Mouse (Mus musculus) monocyte, adult 2 months (primary cell): Measurements from ENCODE around the gene Tfrc.

Source experiments
- DNase-seq, 2 experiments: peaks; one replicate each; pipeline ENCODE4 v3.0.0; 2022; ENCODE audit warnings: low spot score in 2 of 2, low read depth in 1 of 2

The Tfrc gene

DNA sequence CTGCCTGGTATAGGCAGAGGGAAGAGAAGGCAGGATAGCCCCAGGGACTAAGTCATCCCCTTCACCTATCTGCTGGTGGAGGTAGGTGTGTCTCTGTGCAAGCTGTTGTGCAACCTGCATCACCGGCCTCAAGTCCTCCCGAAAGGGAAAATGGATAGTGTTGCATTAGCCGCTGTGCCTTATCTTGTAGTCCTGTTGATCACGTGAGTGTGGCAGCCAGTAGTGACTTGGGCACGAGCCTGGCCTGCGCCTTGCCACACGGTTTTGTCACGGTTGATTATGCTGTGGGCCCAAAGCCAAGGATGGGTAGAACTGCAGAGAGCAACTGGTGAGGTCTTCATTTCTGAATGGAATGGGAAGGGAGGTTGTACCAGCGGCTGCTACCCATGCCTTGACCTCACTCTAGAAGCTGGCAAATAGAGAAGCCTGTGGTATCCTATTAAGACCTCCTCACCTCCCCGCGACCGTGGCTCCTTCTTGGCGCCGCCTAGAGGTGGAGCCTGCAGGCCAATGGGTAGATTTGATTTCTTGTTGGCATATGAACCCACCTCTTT, 36.7 kb downstream of the Tfrc start:
- no peak for DNase-seq

DNA sequence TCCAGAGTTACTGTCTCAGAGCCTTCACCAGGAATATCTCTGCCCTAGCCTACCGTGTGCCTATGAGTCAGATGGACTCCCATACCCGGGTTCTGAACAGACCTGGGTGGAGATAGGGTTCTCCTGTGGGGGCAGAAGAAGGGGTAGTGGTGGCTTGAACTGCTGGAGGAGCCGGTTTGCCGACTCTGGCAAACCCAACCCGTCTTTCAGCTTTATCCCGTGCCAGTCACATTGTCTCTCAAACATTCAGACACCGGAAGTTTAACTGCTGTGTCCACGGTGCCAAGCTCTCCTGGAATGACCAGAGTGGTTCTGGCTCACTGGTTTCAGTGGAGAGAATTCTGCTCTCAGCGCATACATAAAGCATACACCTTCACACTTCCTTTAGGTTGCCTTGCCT, 37.3 kb downstream of the Tfrc start:
- DNase-seq: no peak

DNA sequence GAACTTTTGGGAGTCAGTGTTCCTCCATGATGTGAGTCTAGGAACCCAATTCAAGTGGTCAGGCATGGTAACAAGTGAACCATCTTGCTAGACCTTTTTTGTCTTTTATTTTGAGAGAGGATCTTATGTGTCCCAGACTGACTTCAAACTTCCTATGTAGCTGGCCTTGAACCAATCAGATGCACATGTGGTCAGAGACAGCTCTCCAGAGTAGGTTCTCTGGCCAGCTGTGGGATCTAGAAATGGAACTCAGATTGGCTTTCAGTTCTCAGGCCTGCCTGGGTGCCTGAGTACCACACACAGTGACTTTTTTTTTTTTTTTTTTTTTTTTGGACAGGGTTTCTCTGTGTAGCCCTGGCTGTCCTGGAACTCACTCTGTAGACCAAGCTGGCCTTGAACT, 39.0 kb downstream of the Tfrc start:
- no peak for DNase-seq

- no peak for DNase-seq
Measured at GRCm38 (mm10) chr16:32650461-32650860, 41.7 kb downstream of the Tfrc start.

DNA sequence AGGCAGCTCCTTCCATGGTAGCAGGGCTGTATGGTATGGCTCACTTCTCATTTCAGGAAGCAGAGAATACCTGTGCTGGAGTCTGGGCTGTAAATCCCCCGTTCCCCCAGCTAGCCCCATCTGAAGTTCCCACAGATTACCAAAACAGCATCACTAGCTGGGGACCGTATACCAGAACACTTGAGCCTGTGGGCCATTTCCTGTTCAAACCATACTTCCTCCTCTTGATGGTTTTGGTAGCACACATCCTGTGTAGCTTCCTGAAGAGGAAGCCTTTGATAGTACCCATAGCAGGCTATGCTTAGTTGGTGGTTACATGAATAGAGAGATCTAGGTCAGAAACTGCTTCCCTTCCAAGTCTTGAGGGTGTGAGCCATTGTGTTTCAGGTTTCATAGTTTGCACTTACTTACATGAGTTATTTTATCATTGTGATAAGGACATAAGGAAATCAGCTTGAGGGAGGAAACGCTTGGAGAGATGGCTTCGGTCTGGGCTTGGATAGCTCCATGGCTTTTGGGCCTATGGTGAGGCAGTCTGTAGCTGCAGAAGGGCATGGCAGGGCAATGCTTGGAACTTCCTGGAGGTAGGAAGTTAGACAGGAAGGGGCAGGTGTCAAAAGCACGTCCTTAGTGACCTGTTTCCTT, 42.4 kb downstream of the Tfrc start:
- no peak for DNase-seq

DNA sequence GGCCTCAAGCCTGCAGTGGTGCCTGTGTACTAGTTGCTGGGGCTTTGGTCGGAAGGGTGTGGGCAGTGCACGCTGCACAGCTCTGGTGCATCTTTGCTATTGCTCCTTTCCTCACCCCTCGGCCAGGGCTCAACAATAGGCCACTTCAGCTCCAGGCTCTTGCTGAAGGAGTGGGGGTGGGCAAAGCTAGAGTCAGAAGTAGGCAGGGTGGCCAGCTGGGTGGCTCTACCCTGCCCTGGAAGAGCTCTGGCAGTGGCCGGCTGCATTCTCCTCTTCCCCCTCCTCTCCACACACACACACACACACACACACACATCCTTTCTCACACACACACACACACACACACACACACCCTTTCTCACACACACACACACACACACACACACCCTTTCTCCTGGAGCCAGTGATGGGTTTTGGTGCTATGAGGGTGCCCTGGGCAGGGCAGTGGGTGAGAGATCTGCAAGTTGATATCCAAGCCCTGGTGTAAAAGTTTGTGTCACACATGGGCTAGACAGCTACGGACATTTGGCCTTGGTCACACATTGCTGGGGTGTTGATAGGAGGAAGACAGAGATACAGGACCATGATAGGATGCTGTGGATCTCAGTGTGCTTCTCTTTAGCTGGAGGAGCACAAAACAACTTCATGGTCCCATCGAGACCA, 45.5 kb downstream of the Tfrc start:
- no peak for DNase-seq

GRCm38 (mm10) chr16:32655534-32655933, 46.8 kb downstream of the Tfrc start:
- no peak for DNase-seq

DNA sequence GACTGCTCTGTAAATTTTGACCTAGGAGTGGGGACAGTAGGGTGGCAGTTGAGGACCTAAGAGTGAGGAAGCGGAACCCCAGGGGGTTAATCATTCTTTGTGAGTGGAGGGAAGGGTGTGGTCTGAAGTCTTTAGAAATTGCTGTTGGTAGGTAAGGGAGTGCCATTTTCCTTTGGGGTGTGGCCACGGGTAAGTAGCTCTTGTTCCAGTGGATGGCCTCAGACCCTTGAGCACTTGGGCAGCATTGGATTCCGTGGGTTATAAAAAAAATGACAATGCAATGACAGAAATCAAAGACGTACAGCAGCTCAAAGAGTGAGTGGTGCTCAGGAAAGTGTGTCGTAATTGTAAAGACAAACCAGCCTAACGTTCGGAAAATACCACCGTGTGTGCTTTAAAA, 47.6 kb downstream of the Tfrc start:
- DNase-seq: no peak

- no peak for DNase-seq
Measured at GRCm38 (mm10) chr16:32656794-32657193, 48.1 kb downstream of the Tfrc start.

GRCm38 (mm10) chr16:32657498-32658250, 49.0 kb downstream of the Tfrc start:
- DNase-seq: no peak

DNA sequence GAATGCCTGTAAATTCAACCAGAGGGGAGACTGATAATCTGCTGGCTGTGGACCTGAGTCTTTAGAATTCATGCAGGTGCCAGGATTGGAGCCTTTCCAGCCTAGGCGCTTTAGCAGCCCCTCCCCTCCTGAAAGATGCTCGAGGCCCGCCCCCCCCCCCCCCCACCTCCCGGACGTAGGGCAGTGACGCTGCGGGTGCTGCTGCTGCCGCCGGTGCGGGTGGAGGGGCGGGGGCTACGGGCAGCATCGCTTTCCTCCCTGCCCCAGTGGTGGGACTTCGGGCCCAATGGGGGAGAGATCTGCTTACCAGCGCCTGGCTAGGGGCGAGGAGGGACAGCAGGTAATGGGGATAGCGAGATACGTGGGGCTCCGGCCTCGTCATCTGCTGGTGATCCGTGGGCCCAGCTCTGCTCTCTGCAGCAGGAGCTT, 50.0 kb downstream of the Tfrc start:
- DNase-seq: no peak

DNA sequence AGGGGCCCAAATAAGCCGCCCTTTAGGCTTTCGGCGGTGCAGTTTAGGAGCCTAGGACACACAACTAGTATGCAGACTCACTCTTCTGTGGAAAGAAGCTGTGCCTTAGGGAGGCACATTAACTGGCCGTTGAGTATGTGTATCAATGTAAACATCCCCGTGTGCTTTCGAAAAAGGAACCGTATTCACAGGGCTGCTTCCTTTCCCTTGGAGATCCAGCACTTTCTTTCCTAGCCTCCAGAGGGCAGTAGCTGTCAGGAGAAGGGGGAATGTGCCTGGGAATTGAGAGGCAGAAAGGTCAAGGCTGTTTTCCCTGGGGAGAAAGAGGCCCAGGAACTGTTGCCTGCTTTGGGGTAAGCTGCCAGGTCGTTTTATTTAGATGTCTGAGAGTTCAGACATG, 50.7 kb downstream of the Tfrc start:
- no peak for DNase-seq

- DNase-seq: no peak
Measured at GRCm38 (mm10) chr16:32660095-32660494, 51.4 kb downstream of the Tfrc start.

- no peak for DNase-seq
Measured at GRCm38 (mm10) chr16:32660557-32661321, 52.0 kb downstream of the Tfrc start.

DNA sequence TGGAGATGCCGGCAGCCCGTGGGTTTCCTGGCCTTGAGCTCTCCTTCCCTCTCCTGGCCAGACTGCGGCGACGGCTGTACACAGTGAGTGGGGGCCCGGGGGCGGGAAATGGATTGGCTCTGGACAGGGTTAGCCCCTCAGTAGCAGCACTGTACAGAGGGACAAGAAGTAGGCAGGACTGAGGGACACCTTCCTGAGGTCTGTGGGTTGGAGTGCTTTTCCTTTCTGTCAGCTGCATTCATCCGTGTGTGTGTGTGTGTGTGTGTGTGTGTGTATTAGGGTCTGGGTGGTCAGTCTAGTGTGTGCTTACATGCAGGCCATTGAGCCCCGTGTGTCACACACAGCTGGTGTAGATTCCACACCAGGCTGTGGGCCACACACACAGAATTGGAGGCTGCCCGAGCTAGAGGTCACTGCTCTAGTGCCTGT, 52.8 kb downstream of the Tfrc start:
- no peak for DNase-seq

- DNase-seq: no peak
Measured at GRCm38 (mm10) chr16:32662372-32662771, 53.7 kb downstream of the Tfrc start.

DNA sequence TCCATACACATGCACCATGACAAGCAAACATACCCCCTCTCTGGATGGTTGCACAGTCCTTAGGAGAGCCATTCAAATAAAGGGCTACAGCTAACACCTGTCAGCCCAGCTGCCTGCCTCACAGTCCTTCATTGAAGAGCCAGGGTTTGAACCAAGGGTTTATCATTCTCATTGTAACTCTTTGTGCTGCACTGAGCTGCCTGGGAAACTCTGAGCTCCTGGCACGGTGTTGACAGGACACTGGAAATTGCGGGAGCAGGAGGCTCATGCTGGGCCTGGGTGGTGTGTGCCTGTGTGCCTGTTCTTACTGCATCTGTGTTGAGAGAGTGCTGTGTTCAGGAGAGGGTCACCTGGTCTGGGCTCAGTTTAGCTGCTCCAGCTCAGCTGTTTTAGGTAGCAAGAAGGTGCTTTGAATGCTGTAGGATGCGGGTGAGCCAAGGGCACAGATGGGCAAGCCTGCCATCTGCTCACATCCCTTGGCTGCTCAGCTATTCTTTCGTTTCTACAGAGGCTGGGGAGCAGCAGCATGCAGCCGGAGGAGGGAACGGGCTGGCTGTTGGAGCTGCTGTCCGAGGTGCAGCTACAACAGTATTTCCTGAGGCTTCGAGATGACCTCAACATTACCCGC, 54.6 kb downstream of the Tfrc start:
- DNase-seq: no peak

- no peak for DNase-seq
Measured at GRCm38 (mm10) chr16:32664211-32664610, 55.5 kb downstream of the Tfrc start.

GRCm38 (mm10) chr16:32665851-32666665, 57.3 kb downstream of the Tfrc start:
- no peak for DNase-seq
